Mouse (Mus musculus): ENCODE data around the gene D430019H16Rik. TPM values are rescaled to one million over a fixed set of nuclear protein-coding genes. Genes with fewer than 3 reads are reported as not detected.

D430019H16Rik gene
- polyA plus RNA-seq, 1 experiment from 2014 or later = 12.3 TPM

Other genes starting within 250 kb of the D430019H16Rik start
- gene Tcl1, start 231.1 kb upstream of the D430019H16Rik start, polyA plus RNA-seq (2015; fragmentation: Nextera tagmentation; extraction: Ambion mirVana) = not detected in 2 replicates
- 9.7 and 10.7 TPM in 2 replicates for gene Tunar, start 120.0 kb upstream of the D430019H16Rik start, polyA plus RNA-seq (2015; fragmentation: Nextera tagmentation; extraction: Ambion mirVana)
- gene Bdkrb2, start 109.4 kb downstream of the D430019H16Rik start, polyA plus RNA-seq (2015; fragmentation: Nextera tagmentation; extraction: Ambion mirVana) = 1.6 and 1.7 TPM in 2 replicates
- gene Bdkrb1, start 149.2 kb downstream of the D430019H16Rik start, polyA plus RNA-seq (2015; fragmentation: Nextera tagmentation; extraction: Ambion mirVana) = 0.25 TPM in 1 of 2 replicates, not detected in the other
- 34.5 and 36.7 TPM in 2 replicates for gene Gskip, start 231.0 kb downstream of the D430019H16Rik start, polyA plus RNA-seq (2015; fragmentation: Nextera tagmentation; extraction: Ambion mirVana)
- 12.8 and 13.1 TPM in 2 replicates for gene Atg2b, start 231.4 kb downstream of the D430019H16Rik start, polyA plus RNA-seq (2015; fragmentation: Nextera tagmentation; extraction: Ambion mirVana)

Measured in hindbrain, embryonic 13.5 days (tissue).